Mouse (Mus musculus) cerebellum, adult 2 months (tissue): ENCODE measurements around the gene Cpsf2.

ENCODE experiments used
- CTCF ChIP-seq: fragments of 200-500 bp; IDR thresholded peaks from 2 replicates; pipeline ENCODE4 v1.5.1; 2011; ENCODE audit warnings: low read depth, mild to moderate bottlenecking, control low read depth, low read length, moderate library complexity, borderline replicate concordance; ENCODE audit not compliant: insufficient read depth
- POLR2A ChIP-seq: fragments of 200-500 bp; IDR thresholded peaks from 2 replicates; pipeline ENCODE4 v1.6.1; 2011; ENCODE audit warnings: low read length, control low read depth, borderline replicate concordance; ENCODE audit not compliant: insufficient read depth

DNA sequence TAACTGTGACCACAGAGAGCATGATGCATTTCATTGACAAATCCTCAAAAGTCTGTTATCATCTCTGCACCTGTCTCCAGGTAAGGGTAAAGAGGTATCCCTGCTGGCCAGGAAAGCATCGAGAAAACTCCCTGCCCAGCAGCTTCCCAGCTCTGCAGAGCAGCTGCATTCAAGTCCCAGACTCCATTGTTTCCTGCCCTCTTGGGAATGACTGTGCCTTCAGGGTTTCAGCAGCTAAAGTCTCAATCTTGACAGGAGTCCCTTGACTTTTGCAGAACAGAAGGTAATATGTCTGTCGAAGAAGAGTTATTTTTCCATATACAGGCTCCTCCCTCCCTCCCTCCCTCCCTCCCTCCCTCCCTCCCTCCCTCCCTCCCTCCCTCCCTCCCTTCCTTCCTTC, 65.9 kb downstream of the Cpsf2 start:
- no peak for TF ChIP-seq CTCF
- no peak for TF ChIP-seq POLR2A
